Mouse (Mus musculus) kidney, postnatal 0 days (tissue): ENCODE results near the gene Npas3. TPM values are rescaled to one million over a fixed set of nuclear protein-coding genes. Genes with fewer than 3 reads are reported as not detected.

Experiments used
- ATAC-seq: fragments of 200-750 bp; cut with Nextera tagmentation; replicated peaks from 2 replicates; pipeline ENCODE4 v1.8.0; 2017; ENCODE audit warnings: low read depth, moderate number of reproducible peaks, moderate TSS enrichment, moderate library complexity; ENCODE audit not compliant: low FRiP score
- DNase-seq: peaks from one replicate; pipeline ENCODE4 v3.0.0-alpha.2; 2016; ENCODE audit warnings: low spot score
- H3K27ac ChIP-seq: fragments of 300-500 bp; sonication (generic); 2 replicates; pipeline ENCODE4 v1.5.1; 2014; ENCODE audit warnings: mild to moderate bottlenecking
- H3K27me3 ChIP-seq: fragments of 300-500 bp; sonication (generic); 2 replicates; pipeline ENCODE4 v1.6.1; 2014; ENCODE audit warnings: low read length, mixed read lengths; ENCODE audit not compliant: insufficient read depth
- H3K36me3 ChIP-seq: fragments of 300-500 bp; sonication (generic); 2 replicates; pipeline ENCODE4 v1.6.1; 2014; ENCODE audit warnings: low read length, mixed read lengths; ENCODE audit not compliant: insufficient read depth
- H3K4me1 ChIP-seq: fragments of 300-500 bp; sonication (generic); replicated peaks from 2 replicates; pipeline ENCODE4 v1.6.1; 2014; ENCODE audit warnings: antibody characterized with exemption, low read length, mixed read lengths; ENCODE audit not compliant: insufficient read depth
- H3K4me2 ChIP-seq: fragments of 300-500 bp; sonication (generic); 2 replicates; pipeline ENCODE4 v1.6.1; 2014; ENCODE audit warnings: mild to moderate bottlenecking, low read length, moderate library complexity, mixed read lengths
- H3K4me3 ChIP-seq: fragments of 300-500 bp; sonication (generic); replicated peaks from 2 replicates; pipeline ENCODE4 v1.5.1; 2014; ENCODE audit warnings: low read depth, low read length
- H3K9ac ChIP-seq: fragments of 300-500 bp; sonication (generic); 2 replicates; pipeline ENCODE4 v1.6.1; 2014; ENCODE audit warnings: low read depth, low read length
- H3K9me3 ChIP-seq: fragments of 300-500 bp; sonication (generic); replicated peaks from 2 replicates; pipeline ENCODE4 v1.6.1; 2016; ENCODE audit warnings: low read length, inconsistent platforms, mixed read lengths
- CTCF ChIP-seq: IDR thresholded peaks from 2 replicates; pipeline ENCODE4 v1.5.1; 2016; ENCODE audit warnings: antibody characterized with exemption, low read depth, mild to moderate bottlenecking, moderate library complexity
- WGBS: fragments of 180-500 bp; shearing (Covaris S2); extraction: QIAGEN DNeasy Blood & Tissue Kit; methylation state at CpG from one replicate; pipeline ENCODE4 v1.1.7; 2014; 5-methylcytosine and 5-hydroxymethylcytosine counted together
- polyA plus RNA-seq: library from polyadenylated mRNA; unstranded; fragments of >200 nt; fragmentation: Nextera tagmentation; extraction: Ambion mirVana; gene quantifications from 2 replicates; pipeline ENCODE4 v1.2.1, GENCODE M21; 2015

Gene Npas3
- polyA plus RNA-seq, 1 experiment from 2014 or later = 1.2 TPM

GRCm38 (mm10) chr12:53997141-53997540 is 748.7 kb downstream of the Npas3 start:
- Histone ChIP-seq H3K4me1 (no peaks in the 10 kb centered on the region; the same call in 1 of the 2 replicates), H3K4me2 (no peak overlapping the region), H3K36me3 (no peaks in the 10 kb centered on the region), H3K9me3 (no peaks in the 10 kb centered on the region), H3K4me3 (no peak overlapping the region), H3K9ac (no peak overlapping the region), H3K27me3 (no peaks in the 10 kb centered on the region), H3K27ac (no peak overlapping the region)
- DNase-seq = no peak
- TF ChIP-seq CTCF = no peak
- no peak for ATAC-seq
- WGBS = 88% methylated on average over 3 of the region's 3 CpGs

GRCm38 (mm10) chr12:53999647-54000637 is 751.5 kb downstream of the Npas3 start:
- peak overlapping the region; percentile 30 for H3K4me2 ChIP-seq
- no peak overlapping the region for H3K27ac ChIP-seq
- H3K9ac ChIP-seq = no peak overlapping the region
- no peaks in the 10 kb centered on the region for H3K27me3 ChIP-seq
- H3K9me3 ChIP-seq = no peaks in the 10 kb centered on the region
- peak; percentile 65; the same call in 1 of the 2 replicates for ATAC-seq
- peak; percentile 52 for DNase-seq
- no peaks in the 10 kb centered on the region for H3K36me3 ChIP-seq
- H3K4me3 ChIP-seq = no peak overlapping the region
- no peaks in the 10 kb centered on the region; the same call in 1 of the 2 replicates for H3K4me1 ChIP-seq
- 25% methylated on average over 15 of the region's 15 CpGs for WGBS
- no peak for TF ChIP-seq CTCF

- no peak for DNase-seq
- no peak overlapping the region for H3K4me2 ChIP-seq
These were observed 754.0 kb downstream of the Npas3 start for GRCm38 (mm10) chr12:54002496-54002895.

DNA sequence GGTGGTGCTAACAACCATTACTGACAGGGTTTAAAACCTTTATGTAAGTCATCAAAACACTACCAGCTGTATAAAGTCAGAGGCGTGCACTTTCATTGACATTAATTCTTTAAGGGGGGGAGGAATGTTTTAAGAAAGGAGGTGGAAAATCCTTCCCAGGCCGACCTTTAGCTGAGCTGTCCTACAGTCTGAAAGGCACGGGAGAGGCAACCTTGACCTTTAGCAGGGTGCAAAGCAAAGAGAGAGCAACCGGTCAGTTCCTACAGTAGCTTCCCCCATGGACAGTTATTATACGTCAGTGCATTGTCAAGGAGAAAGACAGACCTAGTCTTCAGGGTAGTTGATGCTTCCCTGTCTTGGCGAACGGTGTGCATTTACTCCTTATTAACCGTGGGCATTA is 756.1 kb downstream of the Npas3 start:
- DNase-seq (no peak), ATAC-seq (no peak)
- 41% methylated on average over 8 of the region's 8 CpGs for WGBS

More at GRCm38 (mm10) chr12:54002496-54002895, 754.0 kb downstream of the Npas3 start:
- peak; percentile 45 for TF ChIP-seq CTCF
- no peaks in the 10 kb centered on the region for H3K9me3 ChIP-seq
- 68% methylated on average over 4 of the region's 4 CpGs for WGBS
- no peak overlapping the region for H3K4me3 ChIP-seq
- no peak for ATAC-seq
- no peaks in the 10 kb centered on the region for H3K27me3 ChIP-seq
- H3K4me1 ChIP-seq = no peaks in the 10 kb centered on the region; the same call in 1 of the 2 replicates
- no peak overlapping the region for H3K9ac ChIP-seq
- no peak overlapping the region for H3K27ac ChIP-seq
- no peaks in the 10 kb centered on the region for H3K36me3 ChIP-seq

DNA sequence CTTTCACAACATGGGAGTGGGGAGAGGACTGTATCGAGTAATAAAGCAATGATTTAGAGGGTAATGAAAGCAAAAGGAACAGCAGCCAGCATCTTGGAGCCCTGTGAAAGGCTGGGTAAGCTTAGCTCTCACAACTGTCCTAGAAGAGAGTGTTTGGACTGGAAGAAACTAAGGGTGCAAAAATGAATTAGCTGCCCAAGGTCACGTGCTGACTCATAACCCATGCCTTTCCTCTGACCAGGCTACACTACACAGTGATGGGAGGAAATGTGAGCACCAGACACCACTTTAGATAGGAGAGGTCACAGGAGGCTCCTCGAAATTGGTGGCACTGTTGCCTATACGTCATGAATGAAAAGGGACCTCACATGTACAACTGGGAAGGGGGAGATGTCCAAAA is 757.1 kb downstream of the Npas3 start:
- no peak for TF ChIP-seq CTCF
- no peak for ATAC-seq

More for the DNA sequence above, 756.1 kb downstream of the Npas3 start:
- TF ChIP-seq CTCF = no peak
- H3K9ac ChIP-seq = no peak overlapping the region
- H3K4me2 ChIP-seq = no peak overlapping the region
- no peaks in the 10 kb centered on the region for H3K27me3 ChIP-seq
- no peak overlapping the region for H3K4me3 ChIP-seq
- H3K36me3 ChIP-seq = no peaks in the 10 kb centered on the region
- no peaks in the 10 kb centered on the region for H3K9me3 ChIP-seq
- H3K27ac ChIP-seq = no peak overlapping the region
- H3K4me1 ChIP-seq = no peaks in the 10 kb centered on the region; the same call in 1 of the 2 replicates

GRCm38 (mm10) chr12:54015304-54015703 is 766.8 kb downstream of the Npas3 start:
- ATAC-seq = no peak
- TF ChIP-seq CTCF = no peak

More for the DNA sequence above, 757.1 kb downstream of the Npas3 start:
- Histone ChIP-seq H3K9me3 (no peaks in the 10 kb centered on the region), H3K9ac (no peak overlapping the region), H3K4me1 (no peaks in the 10 kb centered on the region; the same call in 1 of the 2 replicates), H3K27me3 (no peaks in the 10 kb centered on the region), H3K4me3 (no peak overlapping the region), H3K4me2 (no peak overlapping the region), H3K27ac (no peak overlapping the region), H3K36me3 (no peaks in the 10 kb centered on the region)
- DNase-seq = no peak
- 45% methylated on average over 4 of the region's 4 CpGs for WGBS

More at GRCm38 (mm10) chr12:54015304-54015703, 766.8 kb downstream of the Npas3 start:
- Histone ChIP-seq H3K27me3 (no peaks in the 10 kb centered on the region), H3K4me2 (no peak overlapping the region), H3K4me1 (no peaks in the 10 kb centered on the region), H3K4me3 (no peak overlapping the region), H3K27ac (no peak overlapping the region), H3K9me3 (no peaks in the 10 kb centered on the region), H3K9ac (no peak overlapping the region), H3K36me3 (no peaks in the 10 kb centered on the region)
- no peak for DNase-seq
